Mouse (Mus musculus): Measurements from ENCODE around the gene Adm2.

GRCm38 (mm10) chr15:89277366-89277765 is 45.2 kb upstream of the Adm2 start:
- TF ChIP-seq CTCF (IDR thresholded peaks at IDR 0.05; ENCODE audit: extremely low read depth, insufficient read depth, low read length) = no peak
- no peak for TF ChIP-seq POLR2A (IDR thresholded peaks at IDR 0.05; ENCODE audit: extremely low read depth, insufficient read depth, low read length)

All from cortical plate, adult 2 months (tissue).